Mouse (Mus musculus): ENCODE measurements around the gene Eif2b2. TPM values are rescaled to one million over a fixed set of nuclear protein-coding genes. Genes with fewer than 3 reads are reported as not detected.
A peak's percentile ranks its signal among the peaks of the same experiment; 100 is the strongest.

Eif2b2 gene
- polyA plus RNA-seq, 1 experiment from 2014 or later, result 66.8 TPM

GRCm38 (mm10) chr12:85264531-85264930 lies 45.2 kb downstream of the Eif2b2 start:
- ATAC-seq, result peak; percentile 72; the same call in 1 of the 2 replicates
- Histone ChIP-seq H3K4me1 (replicated peaks) (0 out of 2 replicates have a peak, but pooled peaks cover 10% of the 10 kb centered on the region), H3K36me3 (no peaks in the 10 kb centered on the region), H3K9ac (no peak overlapping the region), H3K27me3 (replicated peaks) (no peaks in the 10 kb centered on the region), H3K4me2 (replicated peaks) (no peak overlapping the region), H3K27ac (0 out of 2 replicates have a peak overlapping the region, but pooled peaks have one; percentile 29), H3K9me3 (no peaks in the 10 kb centered on the region), H3K4me3 (replicated peaks) (no peak overlapping the region)
- WGBS, result 53% methylated on average over 8 of the region's 8 CpGs

- peak; percentile 65; the same call in 1 of the 2 replicates for ATAC-seq
- no peaks in the 10 kb centered on the region for H3K36me3 ChIP-seq
- H3K27me3 ChIP-seq (replicated peaks), result no peaks in the 10 kb centered on the region
- H3K4me1 ChIP-seq (replicated peaks), result 0 out of 2 replicates have a peak, but pooled peaks cover 11% of the 10 kb centered on the region
- H3K27ac ChIP-seq, result no peak overlapping the region
- H3K9ac ChIP-seq, result no peak overlapping the region
- H3K4me2 ChIP-seq (replicated peaks), result no peak overlapping the region
- 35% methylated on average over 7 of the region's 7 CpGs for WGBS
- H3K4me3 ChIP-seq (replicated peaks), result no peak overlapping the region
- no peaks in the 10 kb centered on the region for H3K9me3 ChIP-seq
Measured at GRCm38 (mm10) chr12:85264940-85265339, 45.7 kb downstream of the Eif2b2 start.

- H3K4me3 ChIP-seq (replicated peaks), result no peak overlapping the region
- no peak for ATAC-seq
- 0 out of 2 replicates have a peak, but pooled peaks cover 15% of the 10 kb centered on the region for H3K4me1 ChIP-seq (replicated peaks)
- H3K9me3 ChIP-seq, result no peaks in the 10 kb centered on the region
- no peak overlapping the region for H3K27ac ChIP-seq
- H3K27me3 ChIP-seq (replicated peaks), result no peaks in the 10 kb centered on the region
- H3K36me3 ChIP-seq, result no peaks in the 10 kb centered on the region
- 85% methylated on average over 3 of the region's 3 CpGs for WGBS
- no peak overlapping the region for H3K9ac ChIP-seq
- H3K4me2 ChIP-seq (replicated peaks), result no peak overlapping the region
Measured at GRCm38 (mm10) chr12:85266248-85266647, 47.0 kb downstream of the Eif2b2 start.

GRCm38 (mm10) chr12:85269821-85270220 lies 50.5 kb downstream of the Eif2b2 start:
- Histone ChIP-seq H3K9ac (peak overlapping the region; percentile 67), H3K4me3 (replicated peaks) (peak overlapping the region; percentile 57), H3K9me3 (no peaks in the 10 kb centered on the region), H3K4me1 (replicated peaks) (0 out of 2 replicates have a peak, but pooled peaks cover 9% of the 10 kb centered on the region), H3K36me3 (0 out of 2 replicates have a peak, but pooled peaks cover 2% of the 10 kb centered on the region), H3K27ac (peak overlapping the region; percentile 54; the same call in 1 of the 2 replicates), H3K4me2 (replicated peaks) (peak overlapping the region; percentile 69), H3K27me3 (replicated peaks) (no peaks in the 10 kb centered on the region)
- ATAC-seq, result no peak; the same call in 1 of the 2 replicates
- 54% methylated on average over 3 of the region's 3 CpGs for WGBS

- Histone ChIP-seq H3K9me3 (no peaks in the 10 kb centered on the region), H3K9ac (peak within 1 kb of the TSS; percentile 67), H3K36me3 (0 out of 2 replicates have a peak, but pooled peaks cover 2% of the 10 kb centered on the region), H3K4me1 (replicated peaks) (0 out of 2 replicates have a peak, but pooled peaks cover 9% of the 10 kb centered on the region), H3K4me2 (replicated peaks) (peak within 1 kb of the TSS; percentile 69), H3K4me3 (replicated peaks) (peak within 1 kb of the TSS; percentile 57), H3K27ac (peak within 1 kb of the TSS; percentile 54; the same call in 1 of the 2 replicates), H3K27me3 (replicated peaks) (no peaks in the 10 kb centered on the region)
- 2% methylated on average over 35 of the region's 35 CpGs for WGBS
- ATAC-seq, result peak; percentile 93
Measured at GRCm38 (mm10) chr12:85270319-85270718, 51.0 kb downstream of the Eif2b2 start, which contains the start of gene Mlh3. TSS of gene Mlh3 (minus strand) at chr12:85270599.

- Histone ChIP-seq H3K4me1 (replicated peaks) (0 out of 2 replicates have a peak, but pooled peaks cover 5% of the 10 kb centered on the region), H3K9me3 (no peaks in the 10 kb centered on the region), H3K4me3 (replicated peaks) (no peak overlapping the region), H3K9ac (no peak overlapping the region), H3K27me3 (replicated peaks) (no peaks in the 10 kb centered on the region), H3K4me2 (replicated peaks) (no peak overlapping the region), H3K27ac (no peak overlapping the region), H3K36me3 (0 out of 2 replicates have a peak, but pooled peaks cover 2% of the 10 kb centered on the region)
- WGBS, result 71% methylated on average over 7 of the region's 7 CpGs
- no peak for ATAC-seq
Measured at GRCm38 (mm10) chr12:85271132-85271842, 52.0 kb downstream of the Eif2b2 start.

GRCm38 (mm10) chr12:85271843-85272206 lies 52.5 kb downstream of the Eif2b2 start:
- Histone ChIP-seq H3K4me2 (replicated peaks) (no peak overlapping the region), H3K4me3 (replicated peaks) (no peak overlapping the region), H3K9me3 (no peaks in the 10 kb centered on the region), H3K36me3 (0 out of 2 replicates have a peak, but pooled peaks cover 2% of the 10 kb centered on the region), H3K9ac (no peak overlapping the region), H3K27me3 (replicated peaks) (no peaks in the 10 kb centered on the region), H3K27ac (no peak overlapping the region), H3K4me1 (replicated peaks) (0 out of 2 replicates have a peak, but pooled peaks cover 5% of the 10 kb centered on the region)
- no peak for ATAC-seq
- 68% methylated on average over 4 of the region's 4 CpGs for whole genome bisulfite sequencing

- ATAC-seq, result no peak
- WGBS, result 62% methylated on average over 10 of the region's 10 CpGs
- H3K36me3 ChIP-seq, result 0 out of 2 replicates have a peak, but pooled peaks cover 2% of the 10 kb centered on the region
- H3K9ac ChIP-seq, result no peak overlapping the region
- H3K4me1 ChIP-seq (replicated peaks), result 0 out of 2 replicates have a peak, but pooled peaks cover 5% of the 10 kb centered on the region
- H3K27ac ChIP-seq, result no peak overlapping the region
- H3K4me3 ChIP-seq (replicated peaks), result no peak overlapping the region
- no peaks in the 10 kb centered on the region for H3K27me3 ChIP-seq (replicated peaks)
- H3K4me2 ChIP-seq (replicated peaks), result no peak overlapping the region
- H3K9me3 ChIP-seq, result no peaks in the 10 kb centered on the region
Measured at GRCm38 (mm10) chr12:85273508-85273907, 54.2 kb downstream of the Eif2b2 start.

Other genes with a start within 250 kb of the Eif2b2 start
- 134 and 141 TPM in 2 replicates for gene Fcf1, start 248.6 kb upstream of the Eif2b2 start, polyA plus RNA-seq (2015; fragmentation: Nextera tagmentation; extraction: Ambion mirVana)
- 8.7 and 9.3 TPM in 2 replicates for gene Arel1, start 248.6 kb upstream of the Eif2b2 start, polyA plus RNA-seq (2015; fragmentation: Nextera tagmentation; extraction: Ambion mirVana)
- gene Ylpm1, start 223.2 kb upstream of the Eif2b2 start, polyA plus RNA-seq (2015; fragmentation: Nextera tagmentation; extraction: Ambion mirVana), result 22.1 and 22.6 TPM in 2 replicates
- gene Prox2, start 108.7 kb upstream of the Eif2b2 start, polyA plus RNA-seq (2015; fragmentation: Nextera tagmentation; extraction: Ambion mirVana), result 1.9 and 2.1 TPM in 2 replicates
- 117 and 125 TPM in 2 replicates for gene Dlst, start 108.6 kb upstream of the Eif2b2 start, polyA plus RNA-seq (2015; fragmentation: Nextera tagmentation; extraction: Ambion mirVana)
- gene Rps6kl1, start 68.2 kb upstream of the Eif2b2 start, polyA plus RNA-seq (2015; fragmentation: Nextera tagmentation; extraction: Ambion mirVana), result 2.4 and 2.6 TPM in 2 replicates
- gene Pgf, start 41.7 kb upstream of the Eif2b2 start, polyA plus RNA-seq (2015; fragmentation: Nextera tagmentation; extraction: Ambion mirVana), result 15.6 and 15.8 TPM in 2 replicates
- gene Mlh3, start 51.1 kb downstream of the Eif2b2 start, polyA plus RNA-seq (2015; fragmentation: Nextera tagmentation; extraction: Ambion mirVana), result 6.7 and 6.9 TPM in 2 replicates
- 47.6 and 58.2 TPM in 2 replicates for gene Acyp1, start 69.0 kb downstream of the Eif2b2 start, polyA plus RNA-seq (2015; fragmentation: Nextera tagmentation; extraction: Ambion mirVana)
- 1.7 TPM in 2 replicates for gene Zc2hc1c, start 69.1 kb downstream of the Eif2b2 start, polyA plus RNA-seq (2015; fragmentation: Nextera tagmentation; extraction: Ambion mirVana)
- gene Nek9, start 119.9 kb downstream of the Eif2b2 start, polyA plus RNA-seq (2015; fragmentation: Nextera tagmentation; extraction: Ambion mirVana), result 16.2 and 16.7 TPM in 2 replicates
- 343 and 345 TPM in 2 replicates for gene Tmed10, start 155.4 kb downstream of the Eif2b2 start, polyA plus RNA-seq (2015; fragmentation: Nextera tagmentation; extraction: Ambion mirVana)

All from intestine, embryonic 15.5 days (tissue).